Mouse (Mus musculus): ENCODE measurements around the gene Polr3h.

GRCm38 (mm10) chr15:81838554-81839235 is 87.3 kb downstream of the Polr3h start:
- no peak for TF ChIP-seq CTCF (IDR thresholded peaks at IDR 0.05; ENCODE audit: control insufficient read depth, insufficient read depth, low read length)
- no peak for TF ChIP-seq POLR2A (IDR thresholded peaks at IDR 0.05; ENCODE audit: borderline replicate concordance, control insufficient read depth, low read depth, low read length)
